Mouse (Mus musculus) embryonic fibroblast, embryonic 13.5 days (primary cell): ENCODE measurements around the gene Pak6. TPM values are rescaled to one million over a fixed set of nuclear protein-coding genes. Genes with fewer than 3 reads are reported as not detected.

Experiments used
- H3K27ac ChIP-seq: 2 replicates; pipeline ENCODE4 v1.5.1; 2012; ENCODE audit warnings: low read length, control low read depth, inconsistent platforms; ENCODE audit not compliant: insufficient read depth
- H3K4me1 ChIP-seq: 2 replicates; pipeline ENCODE4 v1.6.1; 2011; ENCODE audit warnings: low read length; ENCODE audit not compliant: control insufficient read depth, insufficient read depth
- H3K4me3 ChIP-seq: 2 replicates; pipeline ENCODE4 v1.5.1; 2011; ENCODE audit warnings: mild to moderate bottlenecking, control low read depth, low read length; ENCODE audit not compliant: insufficient read depth
- CTCF ChIP-seq: IDR thresholded peaks from 2 replicates; pipeline ENCODE4 v1.5.1; 2011; ENCODE audit warnings: mild to moderate bottlenecking, control low read depth, low read length, moderate library complexity, borderline replicate concordance; ENCODE audit not compliant: insufficient read depth
- POLR2A ChIP-seq: IDR thresholded peaks from 2 replicates; pipeline ENCODE4 v1.6.1; 2011; ENCODE audit warnings: low read depth, mild to moderate bottlenecking, control low read depth, low read length, moderate library complexity
- polyA plus RNA-seq: library from polyadenylated mRNA; stranded (reverse); fragments of >200 nt; gene quantifications from 2 replicates; pipeline ENCODE4 v1.2.4, GENCODE M21; 2011; ENCODE audit warnings: low read depth; ENCODE audit not compliant: missing spikeins, insufficient read length

The Pak6 gene
- polyA plus RNA-seq, 1 experiment: 0.19 TPM

GRCm38 (mm10) chr2:118663804-118664766 is 982 bp downstream of the Pak6 start:
- no peak overlapping the region for H3K4me3 ChIP-seq
- peaks cover 9% of the 10 kb centered on the region for H3K4me1 ChIP-seq
- TF ChIP-seq CTCF: no peak
- no peak overlapping the region for H3K27ac ChIP-seq

GRCm38 (mm10) chr2:118664975-118665516 is 1.9 kb downstream of the Pak6 start:
- Histone ChIP-seq H3K4me3 (no peak overlapping the region), H3K27ac (no peak overlapping the region), H3K4me1 (peaks cover 7% of the 10 kb centered on the region)
- TF ChIP-seq POLR2A: no peak
- TF ChIP-seq CTCF: no peak

GRCm38 (mm10) chr2:118665616-118666015 is 2.5 kb downstream of the Pak6 start:
- TF ChIP-seq POLR2A: no peak
- TF ChIP-seq CTCF: no peak
- H3K4me3 ChIP-seq: no peak overlapping the region

GRCm38 (mm10) chr2:118667181-118667580 is 4.1 kb downstream of the Pak6 start:
- no peak for TF ChIP-seq CTCF
- TF ChIP-seq POLR2A: no peak
- Histone ChIP-seq H3K27ac (no peak overlapping the region), H3K4me3 (no peak overlapping the region), H3K4me1 (peaks cover 7% of the 10 kb centered on the region)

More at GRCm38 (mm10) chr2:118665616-118666015, 2.5 kb downstream of the Pak6 start:
- H3K27ac ChIP-seq: no peak overlapping the region
- peaks cover 7% of the 10 kb centered on the region for H3K4me1 ChIP-seq

- Histone ChIP-seq H3K4me3 (no peak overlapping the region), H3K4me1 (peaks cover 7% of the 10 kb centered on the region), H3K27ac (no peak overlapping the region)
- no peak for TF ChIP-seq CTCF
- TF ChIP-seq POLR2A: no peak
Observed at GRCm38 (mm10) chr2:118669245-118669644, 6.1 kb downstream of the Pak6 start.

- H3K4me3 ChIP-seq: no peak overlapping the region
- TF ChIP-seq POLR2A (no peak), CTCF (no peak)
- no peak overlapping the region for H3K27ac ChIP-seq
Observed at GRCm38 (mm10) chr2:118669785-118670184, 6.7 kb downstream of the Pak6 start.

GRCm38 (mm10) chr2:118671728-118672127 is 8.6 kb downstream of the Pak6 start:
- TF ChIP-seq CTCF (no peak), POLR2A (no peak)
- no peak overlapping the region for H3K4me3 ChIP-seq
- H3K27ac ChIP-seq: no peak overlapping the region
- H3K4me1 ChIP-seq: peaks cover 7% of the 10 kb centered on the region

More at GRCm38 (mm10) chr2:118669785-118670184, 6.7 kb downstream of the Pak6 start:
- H3K4me1 ChIP-seq: peaks cover 7% of the 10 kb centered on the region

GRCm38 (mm10) chr2:118673686-118674465 is 10.8 kb downstream of the Pak6 start:
- H3K4me1 ChIP-seq: peaks cover 4% of the 10 kb centered on the region
- no peak overlapping the region for H3K27ac ChIP-seq
- no peak for TF ChIP-seq CTCF
- no peak for TF ChIP-seq POLR2A
- no peak overlapping the region for H3K4me3 ChIP-seq

GRCm38 (mm10) chr2:118674500-118674899 is 11.4 kb downstream of the Pak6 start:
- Histone ChIP-seq H3K4me3 (no peak overlapping the region), H3K4me1 (peaks cover 2% of the 10 kb centered on the region; the same call in 1 of the 2 replicates), H3K27ac (no peak overlapping the region)
- no peak for TF ChIP-seq POLR2A
- no peak for TF ChIP-seq CTCF
